ENCODE assay signal across 20 mouse cellular contexts in the genomic region with DNA sequence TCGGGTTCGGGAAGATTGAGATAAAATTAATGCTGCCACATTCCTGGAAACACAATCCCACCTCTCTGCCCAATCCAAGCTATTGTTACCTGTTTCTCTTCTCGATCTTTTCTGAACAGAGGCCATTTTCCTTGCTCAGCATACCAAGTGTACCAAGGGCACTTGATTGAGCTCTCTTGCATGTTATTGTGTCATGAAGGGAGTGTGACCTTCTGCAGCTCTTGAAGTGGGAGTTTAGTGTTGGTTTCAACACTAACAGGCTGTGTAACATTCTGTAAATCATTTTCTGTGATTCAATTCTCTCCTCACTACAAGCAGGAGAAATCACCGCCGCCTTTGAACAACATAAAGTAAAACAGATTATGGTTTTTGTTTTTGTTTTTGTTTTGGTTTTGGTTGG. TPM values are rescaled to one million over a fixed set of nuclear protein-coding genes. Genes with fewer than 3 reads are reported as not detected.
"Had no signal": no experiment of that assay in that cellular context is flagged by ENCODE, and none has a peak within 500 bp of the region (broad histone marks: within the 10 kb centered on the region; RNA-seq: fewer than 3 reads in every experiment).

No protein-coding gene starts in this region.

- H3K36me3 ChIP-seq: liver, embryonic 13.5 days; liver, embryonic 15.5 days; midbrain, embryonic 13.5 days; midbrain, embryonic 15.5 days; neural tube, embryonic 12.5 days; stomach, embryonic 15.5 days had no signal

- H3K4me1 ChIP-seq: liver, embryonic 13.5 days; liver, embryonic 15.5 days; megakaryocyte, embryonic 14.5 days; midbrain, embryonic 13.5 days; midbrain, embryonic 15.5 days; neural tube, embryonic 12.5 days; stomach, embryonic 15.5 days had no signal

- H3K9ac ChIP-seq: liver, embryonic 13.5 days; liver, embryonic 15.5 days; liver, postnatal 0 days; lung, embryonic 14.5 days; midbrain, embryonic 13.5 days; midbrain, embryonic 15.5 days; neural tube, embryonic 12.5 days; stomach, embryonic 15.5 days had no signal

- DNase-seq: liver, embryonic 13.5 days; liver, postnatal 0 days; right cerebral cortex, postnatal 14 days; thymus, adult 2 months; thymus, postnatal 25 days; thymus, postnatal 4 days had no signal

- H3K4me2 ChIP-seq: liver, embryonic 13.5 days; liver, embryonic 15.5 days; lung, embryonic 14.5 days; midbrain, embryonic 11.5 days; midbrain, embryonic 13.5 days; midbrain, embryonic 15.5 days; neural tube, embryonic 12.5 days; stomach, embryonic 15.5 days had no signal

- H3K4me3 ChIP-seq: liver, embryonic 13.5 days; liver, embryonic 15.5 days; megakaryocyte, embryonic 14.5 days; midbrain, embryonic 13.5 days; midbrain, embryonic 15.5 days; neural tube, embryonic 12.5 days; stomach, embryonic 15.5 days had no signal

- ATAC-seq: liver, postnatal 0 days; midbrain, embryonic 13.5 days; midbrain, embryonic 15.5 days had no signal

- H3K9me3 ChIP-seq: liver, embryonic 13.5 days; liver, embryonic 15.5 days; megakaryocyte, embryonic 14.5 days; midbrain, embryonic 13.5 days; midbrain, embryonic 15.5 days; neural tube, embryonic 12.5 days; stomach, embryonic 15.5 days had no signal

- H3K27me3 ChIP-seq: liver, embryonic 13.5 days; liver, embryonic 15.5 days; megakaryocyte, embryonic 14.5 days; midbrain, embryonic 13.5 days; midbrain, embryonic 15.5 days; neural tube, embryonic 12.5 days; stomach, embryonic 15.5 days had no signal

- H3K27ac ChIP-seq: liver, embryonic 13.5 days; liver, embryonic 15.5 days; macrophage; midbrain, embryonic 13.5 days; midbrain, embryonic 15.5 days; neural tube, embryonic 12.5 days; stomach, embryonic 15.5 days; stomach, postnatal 0 days had no signal

RNA-seq across cellular contexts. Expression of gene Tmem207, which starts 47.6 kb away (rescaled TPM):
- polyA plus RNA-seq: liver, embryonic 13.5 days; liver, embryonic 15.5 days; liver, postnatal 0 days; lung, embryonic 14.5 days; lung, embryonic 16.5 days; macrophage; spleen, adult 2 months; stomach, embryonic 15.5 days; stomach, postnatal 0 days; testis, adult 2 months; thymus, adult 2 months; urinary bladder, adult 2 months had no signal
